Mouse (Mus musculus) ES-E14 (cell line): ENCODE measurements at regions not wholly inside any gene's neighbourhood (a gene's known extent, or its start where the extent isn't known, plus 50 kb on each side); places are given as distances from the start of the nearest gene placed in this dataset.

Source experiments
- CHD2 ChIP-seq: IDR thresholded peaks from 2 replicates; pipeline ENCODE4 v1.6.1; 2014; ENCODE audit warnings: mild to moderate bottlenecking, low read depth, low read length, inconsistent platforms
- HCFC1 ChIP-seq: IDR thresholded peaks from 2 replicates; pipeline ENCODE4 v1.6.1; 2012; ENCODE audit warnings: low read length, inconsistent platforms, borderline replicate concordance; ENCODE audit not compliant: insufficient read depth
- MAFK ChIP-seq: IDR thresholded peaks from 2 replicates; pipeline ENCODE4 v1.6.1; 2014; ENCODE audit warnings: mild to moderate bottlenecking, low read depth, low read length, inconsistent platforms; ENCODE audit not compliant: insufficient read depth
- ZC3H11A ChIP-seq: IDR thresholded peaks from 2 replicates; pipeline ENCODE4 v1.6.1; 2012; ENCODE audit warnings: low read depth, mild to moderate bottlenecking, inconsistent platforms, low read length, borderline replicate concordance
- ZNF384 ChIP-seq: IDR thresholded peaks from 2 replicates; pipeline ENCODE4 v1.6.1; 2012; ENCODE audit warnings: low read depth, low read length, inconsistent platforms

GRCm38 (mm10) chr17:68936016-68936415 lies 109.6 kb downstream of the Tmem200c start:
- no peak for TF ChIP-seq ZC3H11A
- TF ChIP-seq HCFC1, result no peak
- TF ChIP-seq CHD2, result no peak
- TF ChIP-seq ZNF384, result no peak
- no peak for TF ChIP-seq MAFK
